Mouse (Mus musculus) heart, postnatal 25 days (tissue): Measurements from ENCODE around the gene Gpr152. TPM values are rescaled to one million over a fixed set of nuclear protein-coding genes. Genes with fewer than 3 reads are reported as not detected.

Source experiments
- DNase-seq: peaks from one replicate; pipeline ENCODE4 v3.0.0; 2022; ENCODE audit warnings: low spot score
- intact Hi-C: fragments of 180-260 bp; cut with DNase I; formaldehyde crosslinking; loops from one replicate; pipeline ENCODE4 v1.15.1; 2025
- total RNA-seq, 2 experiments: library from RNA; stranded (reverse); gene quantifications; 2 replicates each; pipeline ENCODE4 v1.2.3; 2021

Gpr152 gene
- total RNA-seq, 2 experiments from 2014 or later: not detected

DNA sequence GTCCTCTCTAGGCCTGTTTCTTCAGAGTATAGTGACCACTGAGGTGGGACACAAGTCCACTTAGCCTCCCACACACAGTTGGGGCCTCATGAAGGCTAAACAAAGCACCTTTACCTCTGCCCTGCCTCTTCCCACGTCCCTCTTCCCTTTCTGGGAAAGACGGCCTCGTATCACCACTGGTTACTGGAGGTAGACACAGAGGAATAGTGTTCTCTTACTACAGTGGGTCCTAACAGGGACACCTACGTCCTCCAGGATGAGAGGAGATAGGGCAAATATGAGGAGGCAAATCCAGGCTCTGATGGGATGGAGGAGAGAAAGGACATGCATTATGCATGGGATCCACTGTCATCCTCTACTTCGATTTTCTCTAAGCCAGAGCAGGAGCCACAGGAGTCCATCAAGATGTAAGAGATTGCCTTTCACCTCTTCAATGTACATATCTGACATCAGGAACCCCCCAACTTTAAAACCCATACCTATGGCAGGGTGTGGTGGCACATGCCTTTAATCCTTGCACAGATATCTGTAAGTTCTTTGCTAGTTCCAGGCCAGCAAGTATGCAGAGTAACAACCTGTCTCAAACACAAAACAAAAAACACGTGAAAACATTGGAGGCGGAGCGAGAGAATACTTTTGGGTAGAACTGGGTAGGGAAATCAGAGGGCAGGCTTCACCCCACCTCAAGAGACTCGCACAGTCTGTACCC lies 8.3 kb downstream of the Gpr152 start:
- DNase-seq: no peak
- intact Hi-C loops: no loop called here

DNA sequence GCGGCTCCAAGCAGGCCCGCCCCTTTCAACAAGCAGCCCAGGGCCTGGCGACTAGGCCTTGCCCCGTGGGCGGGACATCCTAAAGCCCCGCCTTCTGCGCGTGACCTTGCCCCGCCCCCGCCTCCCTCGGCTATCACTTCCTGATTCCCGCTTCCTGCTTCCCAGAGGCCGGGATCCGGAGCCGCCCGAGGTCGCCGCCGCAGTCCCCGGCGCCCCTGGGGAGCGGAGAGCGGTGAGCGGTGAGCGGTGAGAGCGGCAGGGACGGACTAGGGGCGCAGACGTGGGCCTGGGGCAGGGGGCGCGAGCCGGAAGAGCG lies 8.9 kb downstream of the Gpr152 start, which contains the start of gene Coro1b:
TSS of gene Coro1b (plus strand) at position 129 of the 316 bp plus-strand sequence.
- DNase-seq: peak; percentile 95
- intact Hi-C loops: no loop called here

DNA sequence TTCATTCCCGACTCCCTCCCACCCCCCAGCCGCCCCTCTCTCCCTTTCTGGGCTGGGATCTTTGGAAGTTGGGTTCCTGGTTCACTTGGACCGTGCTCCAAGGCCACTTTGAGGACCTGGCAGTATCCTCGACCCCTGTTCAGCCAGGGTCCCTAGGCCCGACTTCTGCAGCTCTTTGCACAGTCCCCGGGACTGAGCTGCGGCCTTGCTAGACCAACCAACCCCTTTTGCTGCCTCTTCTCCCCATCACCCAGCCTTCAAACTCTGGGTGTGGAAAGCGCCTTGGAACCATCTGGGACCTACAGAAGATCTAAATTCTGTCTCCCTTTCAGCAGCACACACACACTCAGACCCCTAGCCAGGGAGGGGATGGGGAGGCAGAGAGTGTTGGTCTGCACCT lies 9.2 kb downstream of the Gpr152 start:
- intact Hi-C loops: no loop called here
- DNase-seq: no peak

GRCm38 (mm10) chr19:4149283-4149682 lies 9.7 kb downstream of the Gpr152 start:
- intact Hi-C loops: no loop called here
- DNase-seq: no peak

DNA sequence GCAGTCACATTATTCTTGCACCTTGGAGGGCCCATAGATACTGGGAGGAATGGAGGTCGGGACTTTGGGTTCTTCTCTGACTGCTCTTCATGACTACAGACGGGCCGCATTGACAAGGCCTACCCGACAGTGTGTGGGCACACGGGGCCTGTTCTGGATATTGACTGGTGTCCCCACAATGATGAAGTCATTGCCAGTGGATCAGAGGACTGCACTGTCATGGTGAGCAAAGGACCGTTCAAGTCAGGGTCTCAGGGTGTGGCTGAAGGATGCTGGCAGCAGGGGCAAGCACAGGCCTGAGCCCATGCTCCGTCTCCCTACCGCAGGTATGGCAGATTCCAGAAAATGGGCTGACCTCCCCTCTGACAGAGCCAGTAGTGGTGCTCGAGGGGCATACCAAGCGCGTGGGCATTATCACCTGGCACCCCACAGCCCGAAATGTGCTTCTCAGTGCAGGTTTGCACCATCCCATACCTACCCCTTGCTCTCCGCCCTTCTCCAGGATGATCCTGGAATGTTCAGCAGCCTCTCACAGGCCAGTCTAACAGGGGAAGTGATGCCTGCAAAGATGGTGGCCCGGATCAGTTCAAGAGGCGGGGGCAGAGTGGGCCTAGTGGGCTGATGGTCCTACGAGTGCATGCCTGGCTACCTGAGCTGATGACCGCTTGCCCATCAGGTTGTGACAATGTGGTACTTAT lies 10.3 kb downstream of the Gpr152 start:
- DNase-seq: no peak
- intact Hi-C loops: no loop called here

- no peak for DNase-seq
- intact Hi-C loops: no loop called here
These were observed 11.2 kb downstream of the Gpr152 start for GRCm38 (mm10) chr19:4150567-4151487.

DNA sequence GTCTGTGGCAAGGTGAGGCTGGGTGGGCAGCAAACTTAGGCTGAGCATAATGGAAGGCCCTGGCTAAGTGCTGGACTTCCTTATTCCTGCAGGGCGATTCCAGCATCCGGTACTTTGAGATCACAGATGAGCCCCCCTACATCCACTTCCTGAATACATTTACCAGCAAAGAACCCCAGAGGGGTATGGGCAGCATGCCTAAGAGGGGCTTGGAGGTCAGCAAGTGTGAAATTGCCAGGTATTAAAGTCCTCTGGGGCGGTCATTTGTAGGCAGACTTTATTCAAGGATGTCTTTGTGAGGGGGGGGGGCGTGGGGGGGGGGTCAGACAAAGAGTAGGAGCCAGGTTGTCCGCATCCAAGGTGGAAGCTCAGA lies 11.9 kb downstream of the Gpr152 start:
- no peak for DNase-seq
- intact Hi-C loops: no loop called here

DNA sequence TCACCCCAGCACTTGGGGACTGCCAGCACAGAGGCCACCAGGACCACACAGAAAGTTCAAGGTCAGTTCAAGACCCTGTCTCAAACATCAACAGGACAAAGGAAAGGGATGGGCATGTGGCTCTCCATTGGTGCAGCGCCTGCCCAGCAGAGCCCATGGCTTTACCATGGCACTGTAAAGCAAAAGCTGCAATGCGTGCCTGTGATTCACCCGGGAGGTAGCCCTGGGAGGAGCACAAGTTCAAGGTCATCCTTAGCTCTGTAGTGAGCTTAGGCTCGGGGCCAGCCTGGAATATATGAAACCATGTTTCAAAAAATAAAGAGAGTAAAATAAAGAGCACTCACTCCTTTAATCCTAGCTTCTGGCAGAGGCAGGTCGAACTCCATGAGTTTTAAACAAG lies 12.3 kb downstream of the Gpr152 start:
- DNase-seq: no peak
- intact Hi-C loops: no loop called here

- DNase-seq: no peak
- intact Hi-C loops: no loop called here
These were observed 13.1 kb downstream of the Gpr152 start for GRCm38 (mm10) chr19:4152445-4153231.

DNA sequence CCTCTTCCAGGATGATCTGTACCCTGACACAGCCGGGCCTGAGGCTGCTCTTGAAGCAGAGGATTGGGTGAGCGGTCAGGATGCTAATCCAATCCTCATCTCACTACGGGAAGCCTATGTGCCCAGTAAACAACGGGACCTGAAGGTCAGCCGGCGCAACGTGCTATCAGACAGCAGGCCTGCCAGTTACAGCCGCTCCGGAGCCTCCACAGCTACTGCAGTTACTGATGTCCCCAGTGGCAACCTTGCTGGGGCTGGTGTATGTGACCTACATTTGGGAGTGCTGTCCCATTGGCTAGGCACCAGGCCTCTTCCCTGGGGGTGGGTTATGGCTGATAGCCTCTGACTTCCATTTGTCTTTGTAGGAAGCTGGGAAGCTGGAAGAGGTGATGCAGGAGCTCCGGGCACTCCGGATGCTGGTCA lies 13.7 kb downstream of the Gpr152 start, which contains the start of gene Ptprcap:
TSS of gene Ptprcap (plus strand) at position 373 of the 423 bp plus-strand sequence.
- DNase-seq: no peak
- intact Hi-C loops: no loop called here

- intact Hi-C loops: no loop called here
- DNase-seq: no peak
These were observed 15.0 kb downstream of the Gpr152 start for GRCm38 (mm10) chr19:4154437-4155222.

GRCm38 (mm10) chr19:4155223-4156072 lies 15.9 kb downstream of the Gpr152 start:
- intact Hi-C loops: no loop called here

GRCm38 (mm10) chr19:4156073-4156579 lies 16.5 kb downstream of the Gpr152 start:
- DNase-seq: no peak
- intact Hi-C loops: no loop called here

More at GRCm38 (mm10) chr19:4155223-4156072, 15.9 kb downstream of the Gpr152 start:
- DNase-seq: no peak

GRCm38 (mm10) chr19:4156771-4157170 lies 17.2 kb downstream of the Gpr152 start:
- no peak for DNase-seq
- intact Hi-C loops: no loop called here

GRCm38 (mm10) chr19:4159049-4159448 lies 19.5 kb downstream of the Gpr152 start:
- intact Hi-C loops: no loop called here
- DNase-seq: no peak

DNA sequence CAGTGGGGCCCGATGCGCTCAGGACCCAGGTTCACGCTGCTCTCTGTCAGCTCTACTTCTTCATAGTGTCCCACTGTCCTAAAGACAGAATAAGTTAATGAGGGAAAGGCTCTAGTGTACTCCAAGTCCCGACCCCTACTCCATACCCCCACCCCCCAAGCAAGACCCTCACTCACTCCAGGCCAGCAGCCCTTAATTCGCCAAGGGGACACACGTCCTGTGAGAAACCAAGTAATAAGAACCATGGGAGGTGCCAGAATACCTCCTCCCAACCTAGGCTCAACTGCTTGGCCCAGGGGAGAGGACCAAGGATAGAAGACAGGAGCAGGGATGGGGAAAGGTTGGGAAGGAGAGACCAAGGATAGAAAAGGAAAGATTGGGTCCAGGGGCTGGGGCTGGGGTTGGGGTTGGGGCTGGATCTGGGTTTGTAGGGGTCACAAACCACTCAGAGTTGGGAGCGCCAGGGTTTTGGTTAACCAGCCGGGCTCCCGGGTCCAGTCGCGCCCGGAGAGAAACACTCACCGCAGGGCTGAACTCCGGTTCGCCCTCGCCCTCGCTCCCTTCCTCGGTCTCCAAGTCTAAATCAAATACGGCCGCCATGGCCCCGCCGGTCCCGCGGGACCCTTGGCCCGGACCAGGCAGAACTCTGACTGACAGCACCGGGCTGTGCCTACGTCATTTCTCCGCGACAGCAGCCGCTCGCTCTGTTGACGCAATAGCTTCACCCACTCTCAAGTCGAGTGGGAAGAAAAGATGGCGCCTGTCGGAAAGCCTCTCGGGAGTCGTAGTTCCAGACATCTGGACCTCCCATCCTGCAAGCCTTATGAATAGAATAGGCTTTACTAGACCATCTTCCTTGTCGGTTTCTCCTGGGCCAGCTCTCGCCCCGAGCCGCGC lies 23.3 kb downstream of the Gpr152 start, which contains the start of gene Rps6kb2:
TSS of gene Rps6kb2 (minus strand) at position 709 of the 897 bp plus-strand sequence.
- intact Hi-C loops: loop anchor here (2.0 kb wide), 1 partner anchor 36 kb away; no protein-coding TSS in a partner anchor
- peak; percentile 93 for DNase-seq

- DNase-seq: no peak
- intact Hi-C loops: loop anchor here (2.0 kb wide), 1 partner anchor 37 kb away; no protein-coding TSS in a partner anchor
These were observed 23.9 kb downstream of the Gpr152 start for GRCm38 (mm10) chr19:4163543-4163887.
